8 mouse cellular contexts compared by ENCODE assay signal in the genomic region with DNA sequence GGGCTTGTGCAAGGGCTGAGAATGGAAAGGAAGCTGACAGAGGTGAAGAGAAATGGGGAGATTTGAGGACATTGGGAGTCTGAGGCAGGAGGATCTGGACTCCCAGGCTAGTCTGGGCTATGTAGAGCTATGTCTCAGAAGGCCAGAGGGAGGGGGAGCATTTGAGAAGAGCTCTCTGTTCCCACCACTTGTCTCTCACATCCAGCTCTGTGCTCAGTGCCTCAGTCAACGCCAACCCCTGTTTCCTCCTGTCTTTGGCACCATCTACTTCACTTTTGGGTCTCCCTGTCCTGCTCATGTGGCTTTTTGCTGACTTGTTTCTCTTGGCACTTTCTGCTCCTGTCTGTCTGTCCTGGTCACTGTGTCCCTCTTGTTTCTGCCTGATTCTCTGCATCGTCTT. TPM values are rescaled to one million over a fixed set of nuclear protein-coding genes. Genes with fewer than 3 reads are reported as not detected.
A peak's percentile ranks its signal among the peaks of the same experiment; 100 is the strongest.
DNase-seq lines count a peak whose midpoint lies in the region; ATAC-seq and TF ChIP-seq lines count a peak whose summit lies in the region.

No protein-coding gene starts in this region.

- H3K27ac ChIP-seq in left cerebral cortex, adult 2 months, result no peak overlapping the region; the same call in 1 of the 2 replicates
- H3K27ac ChIP-seq in embryonic facial prominence, embryonic 15.5 days (replicated peaks), result peak overlapping the region; percentile 51
- peak overlapping the region; percentile 71 for H3K27ac ChIP-seq in intestine, embryonic 15.5 days
- no peak overlapping the region for H3K27ac ChIP-seq in neural tube, embryonic 13.5 days (replicated peaks)

- H3K9ac ChIP-seq in embryonic facial prominence, embryonic 15.5 days, result no peak overlapping the region
- 0 out of 2 replicates have a peak overlapping the region, but pooled peaks have one; percentile 36 for H3K9ac ChIP-seq in intestine, embryonic 15.5 days
- H3K9ac ChIP-seq in neural tube, embryonic 13.5 days, result peak overlapping the region; percentile 59

- no peak for TF ChIP-seq CTCF in left cerebral cortex, adult 2 months (IDR thresholded peaks at IDR 0.05)

- no peak for ATAC-seq in embryonic facial prominence, embryonic 15.5 days (ENCODE audit: insufficient number of reproducible peaks, low FRiP score, low TSS enrichment, low read depth)
- ATAC-seq in intestine, embryonic 15.5 days, result no peak
- ATAC-seq in neural tube, embryonic 13.5 days (ENCODE audit: low read depth), result no peak

- no peaks in the 10 kb centered on the region for H3K9me3 ChIP-seq in embryonic facial prominence, embryonic 15.5 days (replicated peaks)
- H3K9me3 ChIP-seq in intestine, embryonic 15.5 days, result no peaks in the 10 kb centered on the region
- no peaks in the 10 kb centered on the region for H3K9me3 ChIP-seq in neural tube, embryonic 13.5 days

- intact Hi-C loops in left cerebral cortex, adult 2 months (cut with DNase I), result no loop called here

- H3K4me2 ChIP-seq in embryonic facial prominence, embryonic 15.5 days (replicated peaks), result peak overlapping the region; percentile 34
- H3K4me2 ChIP-seq in intestine, embryonic 15.5 days (replicated peaks), result peak overlapping the region; percentile 55
- H3K4me2 ChIP-seq in neural tube, embryonic 13.5 days, result peak overlapping the region; percentile 47

- H3K27me3 ChIP-seq in embryonic facial prominence, embryonic 15.5 days, result no peaks in the 10 kb centered on the region
- H3K27me3 ChIP-seq in intestine, embryonic 15.5 days (replicated peaks), result no peaks in the 10 kb centered on the region
- H3K27me3 ChIP-seq in neural tube, embryonic 13.5 days, result no peaks in the 10 kb centered on the region

- no peaks in the 10 kb centered on the region for H3K36me3 ChIP-seq in embryonic facial prominence, embryonic 15.5 days
- H3K36me3 ChIP-seq in intestine, embryonic 15.5 days, result no peaks in the 10 kb centered on the region
- no peaks in the 10 kb centered on the region for H3K36me3 ChIP-seq in neural tube, embryonic 13.5 days

- peak overlapping the region; percentile 22 for H3K4me3 ChIP-seq in left cerebral cortex, adult 2 months
- peak overlapping the region; percentile 10; the same call in 1 of the 2 replicates for H3K4me3 ChIP-seq in embryonic facial prominence, embryonic 15.5 days (replicated peaks)
- peak overlapping the region; percentile 13; the same call in 1 of the 2 replicates for H3K4me3 ChIP-seq in intestine, embryonic 15.5 days (replicated peaks)
- H3K4me3 ChIP-seq in neural tube, embryonic 13.5 days, result peak overlapping the region; percentile 15

- 21% methylated on average over 2 of the region's 2 CpGs for WGBS in embryonic facial prominence, embryonic 15.5 days
- 25% methylated on average over 2 of the region's 2 CpGs for WGBS in intestine, embryonic 15.5 days
- 22% methylated on average over 2 of the region's 2 CpGs for WGBS in neural tube, embryonic 13.5 days

- peaks cover 25% of the 10 kb centered on the region for H3K4me1 ChIP-seq in embryonic facial prominence, embryonic 15.5 days
- H3K4me1 ChIP-seq in intestine, embryonic 15.5 days (replicated peaks), result peaks cover 36% of the 10 kb centered on the region
- peaks cover 18% of the 10 kb centered on the region for H3K4me1 ChIP-seq in neural tube, embryonic 13.5 days (replicated peaks)

- no peak for DNase-seq in left cerebral cortex, adult 2 months (ENCODE audit: extremely low spot score in 1 of 2, low spot score in 2 of 2)
- DNase-seq in left cerebral cortex, adult 8-10 months (ENCODE audit: low spot score in 2 of 2), result no peak
- DNase-seq in natural killer cell, adult 2 months (ENCODE audit: low spot score in 2 of 2), result no peak
- no peak for DNase-seq in layer of hippocampus, postnatal 36 days
- no peak for DNase-seq in frontal cortex, postnatal 36 days (ENCODE audit: low spot score in 2 of 2)

RNA-seq across cellular contexts. Expression of gene Ly6g6d, which starts 0.6 kb away (rescaled TPM):
- 1 to 10 TPM in 1 of 2 experiments, under 1 TPM in 1; 0.70 to 1.1 TPM for total RNA-seq in left cerebral cortex, adult 2 months (2021)
- 1 to 10 TPM in 3 of 4 experiments, under 1 TPM in 1; 0.70 to 1.8 (median 1.3) TPM for total RNA-seq in left cerebral cortex, adult 8-10 months (2022)
- polyA plus RNA-seq in embryonic facial prominence, embryonic 15.5 days (2015; fragmentation: Nextera tagmentation; extraction: Ambion mirVana), result 1.5 and 2.3 TPM in 2 replicates
- polyA plus RNA-seq in intestine, embryonic 15.5 days (2015; fragmentation: Nextera tagmentation; extraction: Ambion mirVana), result 5.8 and 5.9 TPM in 2 replicates
- polyA plus RNA-seq in neural tube, embryonic 13.5 days (2015; fragmentation: Nextera tagmentation; extraction: Ambion mirVana), result 0.95 and 1.8 TPM in 2 replicates
- total RNA-seq in layer of hippocampus, postnatal 36 days (2021), result 1 to 10 TPM in 1 of 2 experiments, under 1 TPM in 1; 0.99 to 2.1 TPM

RNA-seq across cellular contexts. Expression of gene Ly6g6e, which starts 0.6 kb away (rescaled TPM):
- 1 to 10 TPM; 2.1 to 3.6 TPM for total RNA-seq in left cerebral cortex, adult 2 months (2021)
- total RNA-seq in left cerebral cortex, adult 8-10 months (2022), result 1 to 10 TPM; 3.7 to 4.9 (median 4.0) TPM
- polyA plus RNA-seq in embryonic facial prominence, embryonic 15.5 days (2015; fragmentation: Nextera tagmentation; extraction: Ambion mirVana), result 31.4 and 33.0 TPM in 2 replicates
- polyA plus RNA-seq in intestine, embryonic 15.5 days (2015; fragmentation: Nextera tagmentation; extraction: Ambion mirVana), result 1.9 and 2.6 TPM in 2 replicates
- polyA plus RNA-seq in neural tube, embryonic 13.5 days (2015; fragmentation: Nextera tagmentation; extraction: Ambion mirVana), result 0.46 and 0.55 TPM in 2 replicates
- total RNA-seq in layer of hippocampus, postnatal 36 days (2021), result 1 to 10 TPM; 3.6 to 5.4 TPM

RNA-seq across cellular contexts. Expression of gene Ly6g6f, which starts 8.1 kb away (rescaled TPM):
- total RNA-seq in left cerebral cortex, adult 2 months (2021), result under 1 TPM in 1 of 2 experiments, not detected in 1; 0.29 TPM
- total RNA-seq in left cerebral cortex, adult 8-10 months (2022), result under 1 TPM in 2 of 4 experiments, not detected in 2; 0.50 to 0.54 TPM
- polyA plus RNA-seq in embryonic facial prominence, embryonic 15.5 days (2015; fragmentation: Nextera tagmentation; extraction: Ambion mirVana), result 0.20 and 0.28 TPM in 2 replicates
- polyA plus RNA-seq in intestine, embryonic 15.5 days (2015; fragmentation: Nextera tagmentation; extraction: Ambion mirVana), result 0.24 and 0.33 TPM in 2 replicates
- polyA plus RNA-seq in neural tube, embryonic 13.5 days (2015; fragmentation: Nextera tagmentation; extraction: Ambion mirVana), result 0.44 and 0.68 TPM in 2 replicates
- not detected for total RNA-seq in layer of hippocampus, postnatal 36 days (2021)

RNA-seq across cellular contexts. Expression of gene Mpig6b, which starts 11.3 kb away (rescaled TPM):
- total RNA-seq in left cerebral cortex, adult 2 months (2021), result not detected
- total RNA-seq in left cerebral cortex, adult 8-10 months (2022), result under 1 TPM in 1 of 4 experiments, not detected in 3; 0.15 TPM
- 1.1 and 1.4 TPM in 2 replicates for polyA plus RNA-seq in embryonic facial prominence, embryonic 15.5 days (2015; fragmentation: Nextera tagmentation; extraction: Ambion mirVana)
- 0.23 and 0.35 TPM in 2 replicates for polyA plus RNA-seq in intestine, embryonic 15.5 days (2015; fragmentation: Nextera tagmentation; extraction: Ambion mirVana)
- polyA plus RNA-seq in neural tube, embryonic 13.5 days (2015; fragmentation: Nextera tagmentation; extraction: Ambion mirVana), result 0.28 and 0.38 TPM in 2 replicates
- not detected for total RNA-seq in layer of hippocampus, postnatal 36 days (2021)

RNA-seq across cellular contexts. Expression of gene Abhd16a, which starts 11.8 kb away (rescaled TPM):
- total RNA-seq in left cerebral cortex, adult 2 months (2021), result 100 to 1,000 TPM; 109 to 117 TPM
- total RNA-seq in left cerebral cortex, adult 8-10 months (2022), result 100 to 1,000 TPM; 117 to 125 (median 121) TPM
- polyA plus RNA-seq in embryonic facial prominence, embryonic 15.5 days (2015; fragmentation: Nextera tagmentation; extraction: Ambion mirVana), result 102 and 105 TPM in 2 replicates
- polyA plus RNA-seq in intestine, embryonic 15.5 days (2015; fragmentation: Nextera tagmentation; extraction: Ambion mirVana), result 92.1 and 96.4 TPM in 2 replicates
- polyA plus RNA-seq in neural tube, embryonic 13.5 days (2015; fragmentation: Nextera tagmentation; extraction: Ambion mirVana), result 98.2 and 104 TPM in 2 replicates
- total RNA-seq in layer of hippocampus, postnatal 36 days (2021), result 100 to 1,000 TPM; 101 to 102 TPM

Comparison
In these comparisons a context has a peak if more than half of its experiments do, and no peak if none do; other contexts are left out.
1. H3K27ac ChIP-seq: peak in embryonic facial prominence, embryonic 15.5 days (single experiment) and intestine, embryonic 15.5 days (single experiment); none in left cerebral cortex, adult 2 months (single experiment) and neural tube, embryonic 13.5 days (single experiment).
2. Peak in every context shown above with its lines, with median percentiles within 50 percentile points of each other: H3K4me3 ChIP-seq and H3K4me2 ChIP-seq.